Mouse (Mus musculus) stomach, embryonic 14.5 days (tissue): ENCODE measurements around the gene Rnf19b. TPM values are rescaled to one million over a fixed set of nuclear protein-coding genes. Genes with fewer than 3 reads are reported as not detected.
A peak's percentile ranks its signal among the peaks of the same experiment; 100 is the strongest.

Source experiments
- ATAC-seq: fragments of 200-750 bp; cut with Nextera tagmentation; 2 replicates; pipeline ENCODE4 v1.8.0; 2017; ENCODE audit warnings: low read depth, moderate TSS enrichment; ENCODE audit not compliant: insufficient number of reproducible peaks, insufficient read depth, low FRiP score
- H3K27ac ChIP-seq: fragments of 300-500 bp; sonication (generic); 2 replicates; pipeline ENCODE4 v1.5.1; 2014; ENCODE audit warnings: mild to moderate bottlenecking, low read length, moderate library complexity, mixed read lengths
- H3K27me3 ChIP-seq: fragments of 300-500 bp; sonication (generic); 2 replicates; pipeline ENCODE4 v1.6.1; 2014; ENCODE audit warnings: low read length, control low read depth, mixed read lengths; ENCODE audit not compliant: control insufficient read depth, insufficient read depth
- H3K36me3 ChIP-seq: fragments of 300-500 bp; sonication (generic); 2 replicates; pipeline ENCODE4 v1.6.1; 2014; ENCODE audit warnings: mild to moderate bottlenecking, control low read depth, low read length, moderate library complexity, mixed read lengths; ENCODE audit not compliant: control insufficient read depth, insufficient read depth
- H3K4me1 ChIP-seq: fragments of 300-500 bp; sonication (generic); 2 replicates; pipeline ENCODE4 v1.6.1; 2014; ENCODE audit warnings: low read length, control low read depth, mixed read lengths; ENCODE audit not compliant: control insufficient read depth, insufficient read depth
- H3K4me2 ChIP-seq: fragments of 300-500 bp; sonication (generic); replicated peaks from 2 replicates; pipeline ENCODE4 v1.6.1; 2014; ENCODE audit warnings: low read depth, low read length, control low read depth
- H3K4me3 ChIP-seq: fragments of 300-500 bp; sonication (generic); 2 replicates; pipeline ENCODE4 v1.5.1; 2014; ENCODE audit warnings: low read depth, low read length, control low read depth
- H3K9ac ChIP-seq: fragments of 300-500 bp; sonication (generic); replicated peaks from 2 replicates; pipeline ENCODE4 v1.6.1; 2014; ENCODE audit warnings: low read depth, mild to moderate bottlenecking, control low read depth, low read length, moderate library complexity, mixed read lengths
- H3K9me3 ChIP-seq: fragments of 300-500 bp; sonication (generic); 2 replicates; pipeline ENCODE4 v1.6.1; 2016; ENCODE audit warnings: low read depth, low read length, control low read depth; ENCODE audit not compliant: control insufficient read depth
- WGBS: fragments of 180-500 bp; shearing (Covaris S2); extraction: QIAGEN DNeasy Blood & Tissue Kit; methylation state at CpG from one replicate; pipeline ENCODE4 v1.1.7; 2014; 5-methylcytosine and 5-hydroxymethylcytosine counted together
- polyA plus RNA-seq: library from polyadenylated mRNA; unstranded; fragments of >200 nt; fragmentation: Nextera tagmentation; extraction: Ambion mirVana; gene quantifications from 2 replicates; pipeline ENCODE4 v1.2.1, GENCODE M21; 2014

Rnf19b gene
- polyA plus RNA-seq, 1 experiment from 2014 or later = 6.9 TPM

GRCm38 (mm10) chr4:129057533-129058206, 401 bp upstream of the Rnf19b start:
- H3K9ac ChIP-seq = peak overlapping the region; percentile 89
- peak overlapping the region; percentile 78 for H3K27ac ChIP-seq
- peak overlapping the region; percentile 100 for H3K4me2 ChIP-seq
- H3K27me3 ChIP-seq = no peaks in the 10 kb centered on the region
- ATAC-seq = peak; percentile 97
- peaks cover 12% of the 10 kb centered on the region for H3K4me1 ChIP-seq
- no peaks in the 10 kb centered on the region for H3K36me3 ChIP-seq
- peak overlapping the region; percentile 74 for H3K4me3 ChIP-seq
- H3K9me3 ChIP-seq = no peaks in the 10 kb centered on the region
- 5% methylated on average over 31 of the region's 44 CpGs for WGBS

DNA sequence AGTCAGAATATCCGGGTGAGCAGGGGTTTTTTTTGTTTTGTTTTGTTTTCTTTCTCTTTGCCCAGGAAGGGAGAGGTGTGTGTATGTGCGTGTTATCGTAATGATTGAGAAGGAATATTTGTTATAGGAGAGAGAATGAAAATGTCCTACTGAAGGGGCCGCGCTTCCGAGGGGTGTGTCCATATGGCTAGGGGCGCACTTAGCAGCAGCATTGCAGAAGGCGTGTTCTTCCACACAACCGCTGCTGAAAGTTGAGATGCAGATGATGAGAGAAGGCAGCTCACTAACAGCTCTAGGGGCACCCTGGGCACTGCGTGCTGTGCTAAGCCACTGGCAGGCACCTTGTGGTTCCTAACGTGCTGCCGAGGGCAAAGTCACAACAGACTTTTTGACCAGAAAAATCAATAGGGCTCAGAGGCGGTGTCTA, 1.1 kb downstream of the Rnf19b start:
- peaks cover 14% of the 10 kb centered on the region for H3K4me1 ChIP-seq
- peak overlapping the region; percentile 100 for H3K4me2 ChIP-seq
- H3K9me3 ChIP-seq = no peaks in the 10 kb centered on the region
- H3K9ac ChIP-seq = peak overlapping the region; percentile 89
- ATAC-seq = no peak
- 3% methylated on average over 13 of the region's 13 CpGs for WGBS
- H3K4me3 ChIP-seq = peak overlapping the region; percentile 74
- no peaks in the 10 kb centered on the region for H3K27me3 ChIP-seq
- H3K36me3 ChIP-seq = no peaks in the 10 kb centered on the region
- H3K27ac ChIP-seq = no peak overlapping the region; the same call in 1 of the 2 replicates

DNA sequence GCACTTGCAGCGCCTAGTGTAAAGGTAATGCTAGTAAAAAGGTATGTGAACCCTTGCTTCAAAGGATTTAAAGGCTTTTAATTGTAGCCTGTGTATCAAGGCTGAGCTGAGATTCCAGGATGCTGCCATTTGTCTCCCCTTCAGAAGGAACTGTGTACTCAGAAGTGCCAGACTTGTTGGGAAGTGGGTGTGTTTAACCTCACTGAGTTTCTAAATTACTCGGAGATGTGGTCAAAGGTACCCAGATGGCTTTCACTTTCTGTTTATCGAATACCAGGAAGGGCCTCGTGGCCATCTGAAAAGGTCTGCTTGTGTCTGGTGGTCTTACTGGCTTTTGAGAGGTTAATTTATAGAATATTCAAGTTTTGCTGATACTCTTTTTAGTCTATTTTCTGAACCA, 1.9 kb downstream of the Rnf19b start:
- Histone ChIP-seq H3K9me3 (no peaks in the 10 kb centered on the region), H3K9ac (no peak overlapping the region), H3K36me3 (no peaks in the 10 kb centered on the region), H3K4me3 (peak overlapping the region; percentile 74; the same call in 1 of the 2 replicates), H3K4me2 (peak overlapping the region; percentile 100), H3K27ac (no peak overlapping the region), H3K27me3 (no peaks in the 10 kb centered on the region), H3K4me1 (peaks cover 14% of the 10 kb centered on the region)
- 21% methylated on average over 4 of the region's 4 CpGs for WGBS
- no peak for ATAC-seq

DNA sequence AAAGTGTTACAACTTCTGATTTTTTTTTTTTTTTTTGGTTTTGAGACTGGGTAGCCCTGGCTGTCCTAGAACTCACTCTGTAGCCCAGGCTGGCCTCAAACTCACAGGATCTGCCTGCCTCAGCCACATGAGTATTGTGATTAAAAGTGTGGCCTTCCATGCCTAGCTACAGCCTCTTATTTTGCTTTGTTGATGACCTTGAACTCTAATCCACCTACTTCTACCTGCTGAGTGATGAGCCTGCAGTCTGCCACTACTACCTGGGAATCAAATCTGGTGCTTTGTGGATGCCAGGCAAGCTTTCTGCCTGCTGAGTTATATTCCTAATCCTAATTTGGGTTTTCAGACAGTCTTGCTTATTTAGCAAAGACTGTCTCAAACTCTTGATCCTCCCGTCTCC, 3.4 kb downstream of the Rnf19b start:
- Histone ChIP-seq H3K36me3 (no peaks in the 10 kb centered on the region), H3K9me3 (no peaks in the 10 kb centered on the region), H3K27ac (no peak overlapping the region), H3K4me1 (peaks cover 14% of the 10 kb centered on the region), H3K27me3 (no peaks in the 10 kb centered on the region), H3K4me3 (no peak overlapping the region), H3K4me2 (no peak overlapping the region), H3K9ac (no peak overlapping the region)
- 97% methylated on average over 1 of the region's 1 CpGs for WGBS
- no peak for ATAC-seq

DNA sequence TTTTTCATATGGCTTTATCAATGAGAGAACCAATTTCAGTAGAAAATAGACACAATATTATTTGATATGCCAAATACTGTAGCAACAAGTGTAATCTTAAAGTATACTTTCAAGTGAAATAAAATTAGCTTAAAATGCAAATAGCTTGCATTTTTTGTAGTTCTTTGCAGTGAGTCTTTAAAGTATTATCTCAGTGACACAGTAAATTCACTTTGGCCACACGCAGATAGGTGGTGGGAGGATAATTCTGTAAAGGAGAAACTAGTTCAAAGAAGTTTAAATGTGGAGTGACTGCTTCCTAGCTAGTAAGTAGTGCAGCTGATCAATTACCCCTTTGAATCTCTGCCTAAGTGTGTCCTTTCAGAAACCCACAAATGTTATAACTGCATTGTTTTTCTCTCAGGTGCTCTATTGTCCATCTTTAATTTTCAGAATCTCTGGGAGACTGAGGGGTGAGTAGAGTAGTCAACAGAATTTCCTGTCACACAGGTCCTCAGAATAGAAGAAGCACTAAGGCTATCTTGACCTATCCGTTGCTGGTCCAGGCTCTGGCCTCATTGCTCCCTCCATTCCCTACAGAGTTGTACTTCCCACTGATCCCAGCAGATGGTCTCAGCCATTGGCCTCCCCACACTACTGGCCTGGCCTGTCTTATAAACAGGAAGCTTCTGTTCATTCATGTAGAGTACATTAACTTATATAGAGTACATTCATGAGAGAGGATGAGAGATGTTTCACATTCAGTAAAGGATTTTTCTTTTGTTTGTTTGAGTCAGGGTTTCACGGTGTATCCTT, 4.4 kb downstream of the Rnf19b start:
- H3K4me1 ChIP-seq = peaks cover 14% of the 10 kb centered on the region
- ATAC-seq = no peak
- H3K36me3 ChIP-seq = no peaks in the 10 kb centered on the region
- H3K27ac ChIP-seq = peak overlapping the region; percentile 15; the same call in 1 of the 2 replicates
- WGBS = 64% methylated on average over 3 of the region's 3 CpGs
- no peaks in the 10 kb centered on the region for H3K27me3 ChIP-seq
- no peaks in the 10 kb centered on the region for H3K9me3 ChIP-seq
- H3K4me2 ChIP-seq = no peak overlapping the region
- H3K4me3 ChIP-seq = no peak overlapping the region
- H3K9ac ChIP-seq = no peak overlapping the region

DNA sequence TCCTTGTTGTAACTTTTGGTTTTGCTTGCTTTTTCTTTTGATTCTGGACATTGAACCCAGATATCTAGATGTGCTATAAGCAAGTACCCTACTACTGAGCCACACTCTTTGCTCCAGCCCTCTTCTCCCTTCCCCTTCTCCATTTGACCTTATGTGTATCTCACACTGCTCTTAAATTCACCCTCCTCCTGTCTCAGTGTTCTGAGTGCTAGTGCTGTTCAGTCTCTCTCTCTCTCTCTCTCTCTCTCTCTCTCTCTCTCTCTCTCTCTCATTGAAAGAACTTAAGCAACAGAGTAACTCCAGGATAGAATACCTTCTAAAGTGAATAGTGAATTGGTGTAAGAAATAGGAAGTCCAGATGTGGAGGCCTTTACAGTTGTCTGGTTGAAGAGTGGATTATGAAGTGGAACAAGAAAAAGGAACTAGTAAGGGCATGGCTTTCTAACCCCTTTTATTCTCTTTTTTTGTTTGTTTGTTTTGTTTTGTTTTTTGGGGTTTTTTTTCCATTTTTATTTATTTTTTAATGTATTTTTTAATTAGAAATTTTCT, 7.7 kb downstream of the Rnf19b start:
- ATAC-seq = no peak

GRCm38 (mm10) chr4:129067638-129068415, 9.8 kb downstream of the Rnf19b start:
- 0 out of 2 replicates have a peak, but pooled peaks cover 7% of the 10 kb centered on the region for H3K4me1 ChIP-seq
- H3K36me3 ChIP-seq = no peaks in the 10 kb centered on the region
- no peak overlapping the region for H3K27ac ChIP-seq
- no peaks in the 10 kb centered on the region for H3K27me3 ChIP-seq
- H3K9me3 ChIP-seq = no peaks in the 10 kb centered on the region
- no peak overlapping the region for H3K4me2 ChIP-seq
- no peak overlapping the region for H3K9ac ChIP-seq
- no peak for ATAC-seq
- 76% methylated on average over 5 of the region's 5 CpGs for WGBS
- H3K4me3 ChIP-seq = no peak overlapping the region

More for the DNA sequence above, 7.7 kb downstream of the Rnf19b start:
- no peaks in the 10 kb centered on the region for H3K27me3 ChIP-seq
- H3K27ac ChIP-seq = no peak overlapping the region
- no peak overlapping the region for H3K4me3 ChIP-seq
- no peak overlapping the region for H3K4me2 ChIP-seq
- no peaks in the 10 kb centered on the region for H3K9me3 ChIP-seq
- H3K36me3 ChIP-seq = no peaks in the 10 kb centered on the region
- H3K4me1 ChIP-seq = 0 out of 2 replicates have a peak, but pooled peaks cover 4% of the 10 kb centered on the region
- no peak overlapping the region for H3K9ac ChIP-seq

- Histone ChIP-seq H3K4me2 (no peak overlapping the region), H3K27ac (no peak overlapping the region), H3K4me3 (no peak overlapping the region), H3K4me1 (0 out of 2 replicates have a peak, but pooled peaks cover 7% of the 10 kb centered on the region), H3K36me3 (no peaks in the 10 kb centered on the region), H3K27me3 (no peaks in the 10 kb centered on the region), H3K9ac (no peak overlapping the region), H3K9me3 (no peaks in the 10 kb centered on the region)
- ATAC-seq = no peak
- WGBS = 94% methylated on average over 4 of the region's 4 CpGs
Observed at GRCm38 (mm10) chr4:129068848-129069247, 10.8 kb downstream of the Rnf19b start.
